In genomic region chr17:45598891-45599290, GRCm38 (mm10) we compare ENCODE assay signal across 9 mouse cellular contexts. TPM values are rescaled to one million over a fixed set of nuclear protein-coding genes. Genes with fewer than 3 reads are reported as not detected.
DNase-seq lines count a peak whose midpoint lies in the region; ATAC-seq and TF ChIP-seq lines count a peak whose summit lies in the region.
"Had no signal": no experiment of that assay in that cellular context is flagged by ENCODE, and none has a peak within 500 bp of the region (broad histone marks: within the 10 kb centered on the region; RNA-seq: fewer than 3 reads in every experiment).

No protein-coding gene starts in this region.

- TF ChIP-seq CTCF in kidney, adult 2 months (conservative IDR thresholded peaks at IDR 0.05; ENCODE audit: insufficient read depth, insufficient read length, low read depth, low read length): no peak

- ATAC-seq in hindbrain, embryonic 15.5 days (ENCODE audit: low FRiP score, low read depth): no peak
- no peak for ATAC-seq in midbrain, embryonic 15.5 days (replicated peaks)

- H3K27me3 ChIP-seq in kidney, adult 2 months (replicated peaks; ENCODE audit: control insufficient read depth, insufficient read depth, low read length): no peaks in the 10 kb centered on the region
- peaks cover 99% of the 10 kb centered on the region for H3K27me3 ChIP-seq in embryonic facial prominence, embryonic 10.5 days (replicated peaks; ENCODE audit: low read depth, poor library complexity, severe bottlenecking)
- peaks cover 16% of the 10 kb centered on the region for H3K27me3 ChIP-seq in hindbrain, embryonic 15.5 days
- H3K27me3 ChIP-seq in midbrain, embryonic 15.5 days (replicated peaks): peaks cover 31% of the 10 kb centered on the region

- peaks cover 19% of the 10 kb centered on the region for H3K4me1 ChIP-seq in kidney, adult 2 months (ENCODE audit: control insufficient read depth, insufficient read depth, low read length)
- peaks cover 84% of the 10 kb centered on the region for H3K4me1 ChIP-seq in embryonic facial prominence, embryonic 10.5 days
- H3K4me1 ChIP-seq in hindbrain, embryonic 15.5 days (replicated peaks): peaks cover 49% of the 10 kb centered on the region
- H3K4me1 ChIP-seq in midbrain, embryonic 15.5 days: peaks cover 29% of the 10 kb centered on the region

- 0 out of 2 replicates have a peak overlapping the region, but pooled peaks have one; percentile 35 for H3K4me3 ChIP-seq in kidney, adult 2 months (ENCODE audit: insufficient read depth, low read depth, low read length)
- H3K4me3 ChIP-seq in embryonic facial prominence, embryonic 10.5 days: peak overlapping the region; percentile 58
- no peak overlapping the region for H3K4me3 ChIP-seq in hindbrain, embryonic 15.5 days
- 0 out of 2 replicates have a peak overlapping the region, but pooled peaks have one; percentile 22 for H3K4me3 ChIP-seq in midbrain, embryonic 15.5 days

- no peak for TF ChIP-seq POLR2A in kidney, adult 2 months (IDR thresholded peaks at IDR 0.05; ENCODE audit: low read depth, low read length)

- no peak overlapping the region for H3K9ac ChIP-seq in hindbrain, embryonic 15.5 days
- H3K9ac ChIP-seq in midbrain, embryonic 15.5 days: no peak overlapping the region

- 33% methylated on average over 3 of the region's 3 CpGs for WGBS in kidney, adult 2 months
- 56% methylated on average over 3 of the region's 3 CpGs for WGBS in embryonic facial prominence, embryonic 10.5 days
- 33% methylated on average over 3 of the region's 3 CpGs for WGBS in hindbrain, embryonic 15.5 days
- WGBS in midbrain, embryonic 15.5 days: 48% methylated on average over 3 of the region's 3 CpGs

- H3K4me2 ChIP-seq in hindbrain, embryonic 15.5 days: peak overlapping the region; percentile 60
- H3K4me2 ChIP-seq in midbrain, embryonic 15.5 days: peak overlapping the region; percentile 54; the same call in 1 of the 2 replicates

- no peak overlapping the region for H3K27ac ChIP-seq in kidney, adult 2 months (ENCODE audit: insufficient read depth, low read depth, low read length)
- no peak overlapping the region for H3K27ac ChIP-seq in embryonic facial prominence, embryonic 10.5 days (replicated peaks)
- no peak overlapping the region for H3K27ac ChIP-seq in hindbrain, embryonic 15.5 days (replicated peaks)
- no peak overlapping the region for H3K27ac ChIP-seq in midbrain, embryonic 15.5 days

- H3K9me3 ChIP-seq in embryonic facial prominence, embryonic 10.5 days: no peaks in the 10 kb centered on the region
- no peaks in the 10 kb centered on the region for H3K9me3 ChIP-seq in hindbrain, embryonic 15.5 days
- no peaks in the 10 kb centered on the region for H3K9me3 ChIP-seq in midbrain, embryonic 15.5 days

- H3K36me3 ChIP-seq in kidney, adult 2 months (ENCODE audit: control insufficient read depth, insufficient read depth, low read length): no peaks in the 10 kb centered on the region
- no peaks in the 10 kb centered on the region for H3K36me3 ChIP-seq in embryonic facial prominence, embryonic 10.5 days (replicated peaks)
- no peaks in the 10 kb centered on the region for H3K36me3 ChIP-seq in hindbrain, embryonic 15.5 days
- no peaks in the 10 kb centered on the region for H3K36me3 ChIP-seq in midbrain, embryonic 15.5 days (replicated peaks)

- DNase-seq in kidney, adult 2 months: no peak
- no peak for DNase-seq in kidney, adult 8-10 months
- DNase-seq in embryonic facial prominence, embryonic 10.5 days (ENCODE audit: low spot score): no peak
- DNase-seq in gastrocnemius, postnatal 4 days (ENCODE audit: low spot score in 2 of 2): no peak
- DNase-seq in ovary, postnatal 36 days (ENCODE audit: low spot score): no peak
- no peak for DNase-seq in cerebellum, adult 18-20 months

RNA-seq across cellular contexts. Expression of gene Slc29a1, which starts 0.5 kb away (rescaled TPM):
- polyA plus RNA-seq in kidney, adult 2 months (2012; rRNA removed): 89.5 and 90.4 TPM in 2 replicates
- 53.4 and 58.1 TPM in 2 replicates for polyA plus RNA-seq in embryonic facial prominence, embryonic 10.5 days (2016; fragmentation: Nextera tagmentation; extraction: Ambion mirVana)
- 43.7 and 46.4 TPM in 2 replicates for polyA plus RNA-seq in hindbrain, embryonic 15.5 days (2015; fragmentation: Nextera tagmentation; extraction: Ambion mirVana)
- 30.7 and 33.0 TPM in 2 replicates for polyA plus RNA-seq in midbrain, embryonic 15.5 days (2015; fragmentation: Nextera tagmentation; extraction: Ambion mirVana)
- total RNA-seq in gastrocnemius, postnatal 4 days (2021): 100 to 1,000 TPM; 148 to 166 TPM

RNA-seq across cellular contexts. Expression of gene Mymx, which starts 3.0 kb away (rescaled TPM):
- polyA plus RNA-seq in kidney, adult 2 months (2012; rRNA removed): 6.4 and 7.1 TPM in 2 replicates
- 0.39 TPM in 2 replicates for polyA plus RNA-seq in embryonic facial prominence, embryonic 10.5 days (2016; fragmentation: Nextera tagmentation; extraction: Ambion mirVana)
- polyA plus RNA-seq in hindbrain, embryonic 15.5 days (2015; fragmentation: Nextera tagmentation; extraction: Ambion mirVana): not detected in 2 replicates
- not detected in 2 replicates for polyA plus RNA-seq in midbrain, embryonic 15.5 days (2015; fragmentation: Nextera tagmentation; extraction: Ambion mirVana)
- 10 to 100 TPM; 42.8 to 44.3 TPM for total RNA-seq in gastrocnemius, postnatal 4 days (2021)
- total RNA-seq: MEL had no signal

RNA-seq across cellular contexts. Expression of gene Hsp90ab1, which starts 25.8 kb away (rescaled TPM):
- polyA plus RNA-seq in kidney, adult 2 months (2012; rRNA removed): 369 and 408 TPM in 2 replicates
- polyA plus RNA-seq in embryonic facial prominence, embryonic 10.5 days (2016; fragmentation: Nextera tagmentation; extraction: Ambion mirVana): 2,187 and 2,215 TPM in 2 replicates
- 1,555 and 1,567 TPM in 2 replicates for polyA plus RNA-seq in hindbrain, embryonic 15.5 days (2015; fragmentation: Nextera tagmentation; extraction: Ambion mirVana)
- polyA plus RNA-seq in midbrain, embryonic 15.5 days (2015; fragmentation: Nextera tagmentation; extraction: Ambion mirVana): 1,488 and 1,537 TPM in 2 replicates
- total RNA-seq in gastrocnemius, postnatal 4 days (2021): 1,000 to 10,000 TPM; 1,179 to 1,260 TPM

RNA-seq across cellular contexts. Expression of gene Slc35b2, which starts 35.2 kb away (rescaled TPM):
- 75.5 and 96.1 TPM in 2 replicates for polyA plus RNA-seq in kidney, adult 2 months (2012; rRNA removed)
- 95.8 and 101 TPM in 2 replicates for polyA plus RNA-seq in embryonic facial prominence, embryonic 10.5 days (2016; fragmentation: Nextera tagmentation; extraction: Ambion mirVana)
- polyA plus RNA-seq in hindbrain, embryonic 15.5 days (2015; fragmentation: Nextera tagmentation; extraction: Ambion mirVana): 89.9 and 90.4 TPM in 2 replicates
- polyA plus RNA-seq in midbrain, embryonic 15.5 days (2015; fragmentation: Nextera tagmentation; extraction: Ambion mirVana): 85.5 and 93.4 TPM in 2 replicates
- total RNA-seq in gastrocnemius, postnatal 4 days (2021): 10 to 100 TPM; 44.4 to 52.7 TPM

RNA-seq across cellular contexts. Expression of gene Nfkbie, which starts 43.4 kb away (rescaled TPM):
- 4.3 and 5.8 TPM in 2 replicates for polyA plus RNA-seq in kidney, adult 2 months (2012; rRNA removed)
- 6.6 and 7.1 TPM in 2 replicates for polyA plus RNA-seq in embryonic facial prominence, embryonic 10.5 days (2016; fragmentation: Nextera tagmentation; extraction: Ambion mirVana)
- 4.8 and 6.4 TPM in 2 replicates for polyA plus RNA-seq in hindbrain, embryonic 15.5 days (2015; fragmentation: Nextera tagmentation; extraction: Ambion mirVana)
- 3.5 and 5.3 TPM in 2 replicates for polyA plus RNA-seq in midbrain, embryonic 15.5 days (2015; fragmentation: Nextera tagmentation; extraction: Ambion mirVana)
- 1 to 10 TPM; 3.2 TPM for total RNA-seq in gastrocnemius, postnatal 4 days (2021)
